Mouse (Mus musculus) intestine, embryonic 15.5 days (tissue): ENCODE results near the gene 4931428F04Rik. TPM values are rescaled to one million over a fixed set of nuclear protein-coding genes. Genes with fewer than 3 reads are reported as not detected.
A peak's percentile ranks its signal among the peaks of the same experiment; 100 is the strongest.

Experiments
- ATAC-seq: fragments of 200-750 bp; cut with Nextera tagmentation; 2 replicates; pipeline ENCODE4 v1.8.0; 2017; ENCODE audit warnings: moderate TSS enrichment, moderate library complexity
- H3K27ac ChIP-seq: fragments of 300-500 bp; sonication (generic); 2 replicates; pipeline ENCODE4 v1.5.1; 2015; ENCODE audit warnings: mild to moderate bottlenecking, inconsistent platforms
- H3K27me3 ChIP-seq: fragments of 300-500 bp; sonication (generic); replicated peaks from 2 replicates; pipeline ENCODE4 v1.6.1; 2015; ENCODE audit warnings: inconsistent platforms
- H3K36me3 ChIP-seq: fragments of 300-500 bp; sonication (generic); 2 replicates; pipeline ENCODE4 v1.6.1; 2015; ENCODE audit warnings: inconsistent platforms
- H3K4me1 ChIP-seq: fragments of 300-500 bp; sonication (generic); replicated peaks from 2 replicates; pipeline ENCODE4 v1.6.1; 2015; ENCODE audit warnings: inconsistent platforms
- H3K4me2 ChIP-seq: fragments of 300-500 bp; sonication (generic); replicated peaks from 2 replicates; pipeline ENCODE4 v1.6.1; 2015; ENCODE audit warnings: mild to moderate bottlenecking, inconsistent platforms
- H3K4me3 ChIP-seq: fragments of 300-500 bp; sonication (generic); replicated peaks from 2 replicates; pipeline ENCODE4 v1.5.1; 2015; ENCODE audit warnings: inconsistent platforms
- H3K9ac ChIP-seq: fragments of 300-500 bp; sonication (generic); 2 replicates; pipeline ENCODE4 v1.6.1; 2015; ENCODE audit warnings: inconsistent platforms
- H3K9me3 ChIP-seq: fragments of 300-500 bp; sonication (generic); 2 replicates; pipeline ENCODE4 v1.6.1; 2016; ENCODE audit warnings: inconsistent platforms
- WGBS: fragments of 180-500 bp; shearing (Covaris S2); methylation state at CpG from one replicate; pipeline ENCODE4 v1.1.7; 2015; 5-methylcytosine and 5-hydroxymethylcytosine counted together
- polyA plus RNA-seq: library from polyadenylated mRNA; unstranded; fragments of >200 nt; fragmentation: Nextera tagmentation; extraction: Ambion mirVana; gene quantifications from 2 replicates; pipeline ENCODE4 v1.2.1, GENCODE M21; 2015

Gene 4931428F04Rik
- polyA plus RNA-seq, 1 experiment from 2014 or later, result 8.6 TPM

DNA sequence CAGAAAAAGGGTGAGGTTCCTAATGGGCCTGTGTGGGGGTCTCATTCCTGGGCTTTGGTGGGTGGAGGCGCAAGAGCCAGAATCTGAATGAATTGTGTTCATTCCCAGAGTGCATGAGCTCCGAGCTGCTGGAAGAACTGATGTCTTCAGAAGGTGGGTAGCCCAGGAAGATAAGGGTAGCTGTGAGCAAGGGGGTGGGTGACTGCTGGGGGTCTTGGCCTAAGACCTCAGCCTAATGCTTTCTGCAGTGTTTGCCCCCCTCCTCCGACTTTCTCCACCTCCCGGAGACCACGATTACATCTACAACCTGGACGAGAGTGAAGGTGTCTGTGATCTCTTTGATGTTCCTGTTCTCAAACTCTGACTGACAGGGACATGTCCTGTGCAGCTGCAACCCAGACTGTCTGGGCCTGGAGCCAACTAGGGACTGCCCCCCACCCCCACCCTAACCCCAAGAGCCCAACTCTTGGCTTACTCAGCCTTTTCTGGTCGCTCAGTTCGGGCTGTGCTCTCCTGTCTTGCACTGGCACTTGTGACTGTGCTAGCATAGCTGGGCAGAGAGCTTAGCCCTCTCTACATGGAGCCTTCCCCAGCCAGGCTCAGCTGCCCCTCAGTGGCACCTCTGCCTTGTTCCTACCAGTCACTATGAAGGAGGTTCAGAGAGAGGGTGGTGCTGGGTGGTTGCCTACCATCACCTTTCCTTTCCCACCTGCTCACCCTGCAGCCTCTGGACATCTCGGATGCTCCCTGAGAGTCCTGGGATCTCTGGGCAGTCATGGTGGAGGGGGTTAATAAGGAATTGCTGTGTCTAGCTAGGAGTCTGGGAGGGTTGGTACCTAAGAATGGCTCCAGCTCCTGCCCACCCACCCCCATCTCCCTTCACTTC lies 14.9 kb upstream of the 4931428F04Rik start:
- ATAC-seq, result peak; percentile 3; the same call in 1 of the 2 replicates
- H3K9ac ChIP-seq, result no peak overlapping the region
- no peak overlapping the region; the same call in 1 of the 2 replicates for H3K4me3 ChIP-seq
- 64% methylated on average over 9 of the region's 9 CpGs for WGBS
- H3K9me3 ChIP-seq, result no peaks in the 10 kb centered on the region
- no peaks in the 10 kb centered on the region for H3K27me3 ChIP-seq
- peak overlapping the region; percentile 67 for H3K27ac ChIP-seq
- peak overlapping the region; percentile 66 for H3K4me2 ChIP-seq
- H3K4me1 ChIP-seq, result peaks cover 27% of the 10 kb centered on the region
- peaks cover 49% of the 10 kb centered on the region for H3K36me3 ChIP-seq

GRCm38 (mm10) chr8:105303874-105304273 lies 14.2 kb upstream of the 4931428F04Rik start:
- Histone ChIP-seq H3K9me3 (no peaks in the 10 kb centered on the region), H3K4me3 (no peak overlapping the region), H3K27ac (peak overlapping the region; percentile 23; the same call in 1 of the 2 replicates), H3K9ac (no peak overlapping the region), H3K4me2 (no peak overlapping the region), H3K36me3 (peaks cover 49% of the 10 kb centered on the region), H3K4me1 (peaks cover 29% of the 10 kb centered on the region), H3K27me3 (no peaks in the 10 kb centered on the region)
- 76% methylated on average over 9 of the region's 9 CpGs for WGBS
- ATAC-seq, result no peak

GRCm38 (mm10) chr8:105303396-105303795 lies 13.7 kb upstream of the 4931428F04Rik start:
- no peaks in the 10 kb centered on the region for H3K27me3 ChIP-seq
- no peak overlapping the region for H3K4me3 ChIP-seq
- H3K4me2 ChIP-seq, result no peak overlapping the region
- H3K27ac ChIP-seq, result no peak overlapping the region
- H3K4me1 ChIP-seq, result peaks cover 34% of the 10 kb centered on the region
- H3K36me3 ChIP-seq, result peaks cover 46% of the 10 kb centered on the region
- H3K9ac ChIP-seq, result no peak overlapping the region
- no peak for ATAC-seq
- 84% methylated on average over 8 of the region's 8 CpGs for WGBS
- H3K9me3 ChIP-seq, result no peaks in the 10 kb centered on the region

- ATAC-seq, result peak; percentile 15; the same call in 1 of the 2 replicates
- WGBS, result 88% methylated on average over 8 of the region's 8 CpGs
Measured at GRCm38 (mm10) chr8:105299962-105300361, 10.3 kb upstream of the 4931428F04Rik start.

GRCm38 (mm10) chr8:105298351-105299252 lies 8.9 kb upstream of the 4931428F04Rik start:
- Histone ChIP-seq H3K4me2 (peak overlapping the region; percentile 85), H3K4me3 (peak overlapping the region; percentile 92), H3K9me3 (no peaks in the 10 kb centered on the region), H3K27ac (no peak overlapping the region), H3K27me3 (no peaks in the 10 kb centered on the region), H3K9ac (peak overlapping the region; percentile 85), H3K36me3 (peaks cover 29% of the 10 kb centered on the region), H3K4me1 (peaks cover 13% of the 10 kb centered on the region)
- WGBS, result 52% methylated on average over 18 of the region's 18 CpGs
- ATAC-seq, result no peak

More at GRCm38 (mm10) chr8:105299962-105300361, 10.3 kb upstream of the 4931428F04Rik start:
- Histone ChIP-seq H3K9ac (no peak overlapping the region), H3K27me3 (no peaks in the 10 kb centered on the region), H3K27ac (no peak overlapping the region), H3K4me3 (no peak overlapping the region), H3K4me2 (no peak overlapping the region), H3K36me3 (peaks cover 35% of the 10 kb centered on the region), H3K4me1 (peaks cover 25% of the 10 kb centered on the region), H3K9me3 (no peaks in the 10 kb centered on the region)

DNA sequence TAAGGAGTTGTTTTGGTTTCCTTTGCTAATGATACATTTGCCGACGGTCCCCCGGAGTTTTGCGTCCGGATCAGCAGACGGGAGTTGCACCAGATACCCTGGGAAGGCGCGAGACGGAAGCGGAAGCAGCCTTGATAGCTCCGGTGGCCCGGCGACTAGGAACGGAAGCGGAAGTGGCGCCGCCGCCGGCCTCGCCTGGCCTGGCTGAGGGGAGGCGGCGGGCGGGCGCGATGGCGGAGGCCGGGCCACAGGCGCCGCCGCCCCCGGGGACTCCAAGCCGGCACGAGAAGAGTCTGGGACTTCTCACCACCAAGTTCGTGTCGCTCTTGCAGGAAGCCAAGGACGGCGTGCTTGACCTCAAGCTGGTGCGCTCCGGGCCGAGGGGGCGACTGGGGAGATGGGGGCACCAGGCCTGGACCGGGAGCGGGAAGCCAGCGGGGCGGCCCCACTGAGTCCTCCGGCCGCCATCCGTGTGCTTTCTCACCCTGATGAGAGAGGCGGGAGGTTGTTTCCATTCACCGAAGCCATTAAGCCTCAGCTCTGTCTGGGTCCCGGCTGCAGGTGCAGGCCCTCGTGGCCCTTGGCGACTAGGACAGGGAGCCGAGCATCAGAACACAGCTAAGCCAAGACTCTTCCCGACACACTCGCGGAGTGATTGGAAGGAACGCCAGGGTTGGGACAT lies 8.0 kb upstream of the 4931428F04Rik start, which contains the start of gene E2f4:
TSS of gene E2f4 (plus strand) at position 153 of the 682 bp plus-strand sequence.
- H3K27ac ChIP-seq, result peak within 1 kb of the TSS; percentile 54
- peaks cover 13% of the 10 kb centered on the region for H3K4me1 ChIP-seq
- H3K9me3 ChIP-seq, result no peaks in the 10 kb centered on the region
- ATAC-seq, result peak; percentile 93
- H3K9ac ChIP-seq, result peak within 1 kb of the TSS; percentile 85
- peaks cover 24% of the 10 kb centered on the region for H3K36me3 ChIP-seq
- peak within 1 kb of the TSS; percentile 92 for H3K4me3 ChIP-seq
- H3K27me3 ChIP-seq, result no peaks in the 10 kb centered on the region
- peak within 1 kb of the TSS; percentile 85 for H3K4me2 ChIP-seq
- under 1% methylated on average over 58 of the region's 58 CpGs for WGBS

GRCm38 (mm10) chr8:105295895-105296573 lies 6.4 kb upstream of the 4931428F04Rik start, which contains the start of gene Exoc3l:
TSS of gene Exoc3l (minus strand) at chr8:105296101.
- H3K4me2 ChIP-seq, result peak within 1 kb of the TSS; percentile 85
- no peaks in the 10 kb centered on the region for H3K27me3 ChIP-seq
- no peak within 1 kb of the TSS for H3K27ac ChIP-seq
- H3K9ac ChIP-seq, result 0 out of 2 replicates have a peak within 1 kb of the TSS, but pooled peaks have one; percentile 31
- 60% methylated on average over 11 of the region's 11 CpGs for WGBS
- H3K9me3 ChIP-seq, result no peaks in the 10 kb centered on the region
- peaks cover 13% of the 10 kb centered on the region for H3K36me3 ChIP-seq
- ATAC-seq, result no peak
- H3K4me1 ChIP-seq, result peaks cover 13% of the 10 kb centered on the region
- H3K4me3 ChIP-seq, result peak within 1 kb of the TSS; percentile 92

DNA sequence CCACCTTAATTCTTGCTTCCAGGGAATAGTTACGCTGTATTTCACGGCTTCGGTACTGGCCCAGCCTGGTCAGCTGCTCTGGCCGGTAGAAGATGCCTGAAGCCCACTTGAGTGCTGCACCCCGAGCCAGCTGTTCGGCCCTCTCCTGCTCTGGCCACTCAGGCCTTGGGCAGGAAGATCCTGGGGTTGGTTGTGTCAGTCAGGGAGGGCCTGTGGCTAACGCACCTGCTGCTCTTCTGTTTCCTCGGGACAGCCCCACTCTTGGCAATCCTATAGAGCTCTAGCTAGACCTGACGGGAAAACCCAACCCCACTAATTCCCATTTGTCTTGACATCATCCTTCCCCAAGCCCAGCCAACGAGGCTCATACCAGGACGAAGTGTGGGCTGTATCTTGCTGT lies 5.6 kb upstream of the 4931428F04Rik start:
- Histone ChIP-seq H3K4me3 (no peak overlapping the region), H3K36me3 (peaks cover 5% of the 10 kb centered on the region), H3K9me3 (no peaks in the 10 kb centered on the region), H3K4me2 (peak overlapping the region; percentile 19; the same call in 1 of the 2 replicates), H3K4me1 (peaks cover 19% of the 10 kb centered on the region), H3K9ac (no peak overlapping the region), H3K27me3 (peaks cover 6% of the 10 kb centered on the region), H3K27ac (no peak overlapping the region)
- no peak for ATAC-seq
- 72% methylated on average over 11 of the region's 11 CpGs for WGBS

GRCm38 (mm10) chr8:105294776-105295175 lies 5.1 kb upstream of the 4931428F04Rik start:
- Histone ChIP-seq H3K4me3 (no peak overlapping the region), H3K9me3 (no peaks in the 10 kb centered on the region), H3K36me3 (peaks cover under 1% of the 10 kb centered on the region; the same call in 1 of the 2 replicates), H3K27me3 (peaks cover 11% of the 10 kb centered on the region), H3K9ac (no peak overlapping the region), H3K4me1 (peaks cover 22% of the 10 kb centered on the region), H3K4me2 (0 out of 2 replicates have a peak overlapping the region, but pooled peaks have one; percentile 19), H3K27ac (no peak overlapping the region)
- ATAC-seq, result no peak
- 68% methylated on average over 9 of the region's 9 CpGs for WGBS

DNA sequence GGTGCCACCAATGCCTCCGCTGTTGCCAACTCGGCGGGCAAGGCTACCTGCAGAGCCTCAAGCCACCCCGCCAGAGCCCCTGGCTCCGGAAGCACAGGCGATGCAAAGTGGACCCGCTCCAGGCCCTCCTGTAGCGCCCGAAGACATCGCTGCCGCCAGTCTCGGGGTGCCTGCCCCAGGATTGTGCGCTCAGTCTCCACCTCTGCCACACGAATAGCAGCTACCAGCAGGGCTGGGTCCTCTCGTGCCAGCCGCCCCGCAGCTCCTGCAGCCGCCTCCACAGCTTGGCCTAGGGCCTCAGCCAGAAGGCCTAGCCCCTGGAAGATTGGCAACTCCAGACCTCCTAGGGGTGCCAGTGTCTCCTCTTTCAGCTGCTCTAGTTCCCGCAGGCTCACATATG lies 3.7 kb upstream of the 4931428F04Rik start:
- 70% methylated on average over 19 of the region's 19 CpGs for WGBS
- Histone ChIP-seq H3K27me3 (peaks cover 11% of the 10 kb centered on the region), H3K27ac (no peak overlapping the region), H3K9ac (no peak overlapping the region), H3K36me3 (no peaks in the 10 kb centered on the region), H3K4me2 (no peak overlapping the region), H3K4me3 (no peak overlapping the region), H3K9me3 (no peaks in the 10 kb centered on the region), H3K4me1 (peaks cover 14% of the 10 kb centered on the region)
- ATAC-seq, result no peak

DNA sequence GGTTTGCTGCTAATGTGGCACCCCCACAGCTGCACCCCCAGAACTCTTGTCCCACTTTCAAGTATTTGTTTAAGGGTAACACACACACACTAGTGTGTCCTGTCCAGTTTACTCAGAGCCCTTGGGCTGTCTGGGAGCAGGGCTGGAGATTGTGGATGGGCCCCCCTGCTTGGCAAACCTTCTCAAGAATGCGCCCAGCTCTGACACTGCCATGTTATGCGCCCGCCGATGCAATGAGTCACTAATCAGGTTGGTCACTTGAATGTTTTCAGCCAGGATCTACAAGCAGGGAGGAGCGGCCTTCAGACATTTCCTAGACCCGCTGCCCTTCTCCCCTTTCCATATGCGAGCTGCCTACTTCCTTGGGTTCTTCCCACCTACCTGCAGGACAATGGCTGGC lies 2.8 kb upstream of the 4931428F04Rik start:
- WGBS, result 82% methylated on average over 7 of the region's 7 CpGs
- no peak overlapping the region for H3K4me3 ChIP-seq
- no peak overlapping the region for H3K4me2 ChIP-seq
- H3K4me1 ChIP-seq, result peaks cover 11% of the 10 kb centered on the region
- H3K36me3 ChIP-seq, result no peaks in the 10 kb centered on the region
- H3K27ac ChIP-seq, result no peak overlapping the region
- H3K27me3 ChIP-seq, result peaks cover 11% of the 10 kb centered on the region
- no peaks in the 10 kb centered on the region for H3K9me3 ChIP-seq
- ATAC-seq, result no peak
- no peak overlapping the region for H3K9ac ChIP-seq
